Mouse (Mus musculus) midbrain, embryonic 12.5 days (tissue): ENCODE results near the gene Fmo5. TPM values are rescaled to one million over a fixed set of nuclear protein-coding genes. Genes with fewer than 3 reads are reported as not detected.
A peak's percentile ranks its signal among the peaks of the same experiment; 100 is the strongest.

Source experiments
- ATAC-seq: fragments of 200-750 bp; cut with Nextera tagmentation; 2 replicates; pipeline ENCODE4 v1.8.0; 2017; ENCODE audit warnings: low read depth, moderate TSS enrichment, moderate library complexity; ENCODE audit not compliant: low FRiP score
- H3K27ac ChIP-seq: fragments of 300-500 bp; sonication (generic); replicated peaks from 2 replicates; pipeline ENCODE4 v1.5.1; 2016; ENCODE audit warnings: mild to moderate bottlenecking
- H3K27me3 ChIP-seq: fragments of 300-500 bp; sonication (generic); 2 replicates; pipeline ENCODE4 v1.6.1; 2016; ENCODE audit warnings: mild to moderate bottlenecking
- H3K36me3 ChIP-seq: fragments of 300-500 bp; sonication (generic); 2 replicates; pipeline ENCODE4 v1.6.1; 2016
- H3K4me1 ChIP-seq: fragments of 300-500 bp; sonication (generic); 2 replicates; pipeline ENCODE4 v1.6.1; 2016
- H3K4me2 ChIP-seq: fragments of 300-500 bp; sonication (generic); replicated peaks from 2 replicates; pipeline ENCODE4 v1.6.1; 2016; ENCODE audit warnings: mild to moderate bottlenecking, moderate library complexity
- H3K4me3 ChIP-seq: fragments of 300-500 bp; sonication (generic); 2 replicates; pipeline ENCODE4 v1.5.1; 2016; ENCODE audit warnings: mild to moderate bottlenecking
- H3K9ac ChIP-seq: fragments of 300-500 bp; sonication (generic); replicated peaks from 2 replicates; pipeline ENCODE4 v1.6.1; 2016; ENCODE audit warnings: mild to moderate bottlenecking, moderate library complexity
- H3K9me3 ChIP-seq: fragments of 300-500 bp; sonication (generic); 2 replicates; pipeline ENCODE4 v1.6.1; 2016; ENCODE audit warnings: mild to moderate bottlenecking
- WGBS: fragments of 180-500 bp; shearing (Covaris S2); methylation state at CpG from one replicate; pipeline ENCODE4 v1.1.7; 2016; 5-methylcytosine and 5-hydroxymethylcytosine counted together
- polyA plus RNA-seq: library from polyadenylated mRNA; unstranded; fragments of >200 nt; fragmentation: Nextera tagmentation; extraction: Ambion mirVana; gene quantifications from 2 replicates; pipeline ENCODE4 v1.2.1, GENCODE M21; 2016

The Fmo5 gene
- 0.46 and 0.85 TPM in 2 replicates for polyA plus RNA-seq

GRCm38 (mm10) chr3:97628391-97629001 is at the start of gene Fmo5:
Fmo5 (plus strand) TSS chr3:97628804.
- H3K27ac ChIP-seq: no peak within 1 kb of the TSS
- H3K4me3 ChIP-seq: peak within 1 kb of the TSS; percentile 31
- H3K4me2 ChIP-seq: peak within 1 kb of the TSS; percentile 49
- no peak for ATAC-seq
- no peaks in the 10 kb centered on the region for H3K36me3 ChIP-seq
- 4% methylated on average over 18 of the region's 18 CpGs for WGBS
- H3K9ac ChIP-seq: no peak within 1 kb of the TSS
- H3K9me3 ChIP-seq: no peaks in the 10 kb centered on the region
- H3K4me1 ChIP-seq: peaks cover 3% of the 10 kb centered on the region; the same call in 1 of the 2 replicates
- H3K27me3 ChIP-seq: peaks cover 7% of the 10 kb centered on the region; the same call in 1 of the 2 replicates

- peak; percentile 82 for ATAC-seq
- H3K9ac ChIP-seq: no peak overlapping the region
- 65% methylated on average over 18 of the region's 18 CpGs for WGBS
- peaks cover 34% of the 10 kb centered on the region for H3K36me3 ChIP-seq
- H3K4me3 ChIP-seq: no peak overlapping the region
- no peak overlapping the region for H3K27ac ChIP-seq
- H3K4me2 ChIP-seq: no peak overlapping the region
- H3K27me3 ChIP-seq: no peaks in the 10 kb centered on the region
- H3K9me3 ChIP-seq: no peaks in the 10 kb centered on the region
- no peaks in the 10 kb centered on the region for H3K4me1 ChIP-seq
Measured at GRCm38 (mm10) chr3:97585383-97586160, 43.0 kb upstream of the Fmo5 start.

- H3K4me2 ChIP-seq: no peak overlapping the region
- no peak overlapping the region for H3K4me3 ChIP-seq
- H3K9me3 ChIP-seq: no peaks in the 10 kb centered on the region
- WGBS: 87% methylated on average over 9 of the region's 9 CpGs
- no peaks in the 10 kb centered on the region for H3K27me3 ChIP-seq
- ATAC-seq: no peak
- no peaks in the 10 kb centered on the region for H3K4me1 ChIP-seq
- no peak overlapping the region for H3K9ac ChIP-seq
- no peak overlapping the region for H3K27ac ChIP-seq
- H3K36me3 ChIP-seq: peaks cover 24% of the 10 kb centered on the region
Measured at GRCm38 (mm10) chr3:97587656-97588055, 40.9 kb upstream of the Fmo5 start.

- 61% methylated on average over 8 of the region's 8 CpGs for WGBS
- H3K4me1 ChIP-seq: no peaks in the 10 kb centered on the region
- ATAC-seq: no peak
Measured at GRCm38 (mm10) chr3:97590699-97591098, 37.9 kb upstream of the Fmo5 start.

GRCm38 (mm10) chr3:97593089-97593488 is 35.5 kb upstream of the Fmo5 start:
- H3K9ac ChIP-seq: no peak overlapping the region
- WGBS: 93% methylated on average over 5 of the region's 5 CpGs
- no peak overlapping the region for H3K4me2 ChIP-seq
- no peaks in the 10 kb centered on the region for H3K27me3 ChIP-seq
- H3K27ac ChIP-seq: no peak overlapping the region
- peaks cover 11% of the 10 kb centered on the region for H3K36me3 ChIP-seq
- ATAC-seq: no peak
- no peak overlapping the region for H3K4me3 ChIP-seq
- no peaks in the 10 kb centered on the region for H3K9me3 ChIP-seq
- no peaks in the 10 kb centered on the region for H3K4me1 ChIP-seq

More at GRCm38 (mm10) chr3:97590699-97591098, 37.9 kb upstream of the Fmo5 start:
- Histone ChIP-seq H3K9me3 (no peaks in the 10 kb centered on the region), H3K4me2 (no peak overlapping the region), H3K27me3 (no peaks in the 10 kb centered on the region), H3K9ac (no peak overlapping the region), H3K36me3 (peaks cover 20% of the 10 kb centered on the region), H3K27ac (no peak overlapping the region), H3K4me3 (no peak overlapping the region)

GRCm38 (mm10) chr3:97594140-97594539 is 34.5 kb upstream of the Fmo5 start:
- Histone ChIP-seq H3K36me3 (peaks cover 8% of the 10 kb centered on the region), H3K9ac (no peak overlapping the region), H3K27ac (no peak overlapping the region), H3K4me2 (no peak overlapping the region), H3K4me1 (no peaks in the 10 kb centered on the region), H3K4me3 (no peak overlapping the region), H3K9me3 (no peaks in the 10 kb centered on the region), H3K27me3 (no peaks in the 10 kb centered on the region)
- 91% methylated on average over 13 of the region's 13 CpGs for WGBS
- ATAC-seq: no peak

- Histone ChIP-seq H3K27me3 (no peaks in the 10 kb centered on the region), H3K36me3 (peaks cover 7% of the 10 kb centered on the region; the same call in 1 of the 2 replicates), H3K9me3 (no peaks in the 10 kb centered on the region), H3K4me3 (no peak overlapping the region), H3K4me2 (no peak overlapping the region), H3K9ac (no peak overlapping the region), H3K27ac (no peak overlapping the region), H3K4me1 (no peaks in the 10 kb centered on the region)
- 90% methylated on average over 6 of the region's 6 CpGs for WGBS
- ATAC-seq: no peak
Measured at GRCm38 (mm10) chr3:97595066-97595465, 33.5 kb upstream of the Fmo5 start.

- 92% methylated on average over 8 of the region's 8 CpGs for WGBS
- H3K36me3 ChIP-seq: 0 out of 2 replicates have a peak, but pooled peaks cover 17% of the 10 kb centered on the region
Measured at GRCm38 (mm10) chr3:97596796-97597195, 31.8 kb upstream of the Fmo5 start.

GRCm38 (mm10) chr3:97600050-97600832 is 28.4 kb upstream of the Fmo5 start:
- H3K4me3 ChIP-seq: no peak overlapping the region
- 97% methylated on average over 3 of the region's 3 CpGs for WGBS
- H3K4me2 ChIP-seq: no peak overlapping the region
- no peak overlapping the region for H3K9ac ChIP-seq
- H3K36me3 ChIP-seq: 0 out of 2 replicates have a peak, but pooled peaks cover 27% of the 10 kb centered on the region
- no peak for ATAC-seq
- H3K4me1 ChIP-seq: no peaks in the 10 kb centered on the region
- H3K9me3 ChIP-seq: no peaks in the 10 kb centered on the region
- no peak overlapping the region for H3K27ac ChIP-seq
- H3K27me3 ChIP-seq: no peaks in the 10 kb centered on the region

More at GRCm38 (mm10) chr3:97596796-97597195, 31.8 kb upstream of the Fmo5 start:
- no peak for ATAC-seq
- Histone ChIP-seq H3K4me1 (no peaks in the 10 kb centered on the region), H3K9me3 (no peaks in the 10 kb centered on the region), H3K4me2 (no peak overlapping the region), H3K9ac (no peak overlapping the region), H3K27me3 (no peaks in the 10 kb centered on the region), H3K4me3 (no peak overlapping the region), H3K27ac (no peak overlapping the region)

GRCm38 (mm10) chr3:97609201-97609844 is 19.3 kb upstream of the Fmo5 start:
- Histone ChIP-seq H3K4me1 (peaks cover 5% of the 10 kb centered on the region; the same call in 1 of the 2 replicates), H3K4me3 (peak overlapping the region; percentile 87), H3K27me3 (0 out of 2 replicates have a peak, but pooled peaks cover 7% of the 10 kb centered on the region), H3K27ac (peak overlapping the region; percentile 91; the same call in 1 of the 2 replicates), H3K9me3 (no peaks in the 10 kb centered on the region), H3K4me2 (peak overlapping the region; percentile 67), H3K9ac (peak overlapping the region; percentile 87), H3K36me3 (no peaks in the 10 kb centered on the region)
- no peak; the same call in 1 of the 2 replicates for ATAC-seq
- 6% methylated on average over 20 of the region's 20 CpGs for WGBS

GRCm38 (mm10) chr3:97609845-97610410 is 18.7 kb upstream of the Fmo5 start, which contains the start of gene Chd1l:
Chd1l (minus strand) TSS chr3:97610203.
- no peaks in the 10 kb centered on the region for H3K36me3 ChIP-seq
- no peaks in the 10 kb centered on the region for H3K9me3 ChIP-seq
- H3K9ac ChIP-seq: peak within 1 kb of the TSS; percentile 87
- peak; percentile 93 for ATAC-seq
- peaks cover 5% of the 10 kb centered on the region; the same call in 1 of the 2 replicates for H3K4me1 ChIP-seq
- H3K27me3 ChIP-seq: 0 out of 2 replicates have a peak, but pooled peaks cover 7% of the 10 kb centered on the region
- H3K4me3 ChIP-seq: peak within 1 kb of the TSS; percentile 87
- WGBS: under 1% methylated on average over 56 of the region's 56 CpGs
- H3K27ac ChIP-seq: peak within 1 kb of the TSS; percentile 91
- H3K4me2 ChIP-seq: peak within 1 kb of the TSS; percentile 67
